Mouse (Mus musculus): ENCODE measurements around the gene Jund. TPM values are rescaled to one million over a fixed set of nuclear protein-coding genes. Genes with fewer than 3 reads are reported as not detected.
A peak's percentile ranks its signal among the peaks of the same experiment; 100 is the strongest.

Jund gene
- total RNA-seq, 2 experiments from 2014 or later, result 165 to 181 TPM

- no peak for DNase-seq (ENCODE audit: low spot score in 2 of 2)
- Histone ChIP-seq H3K4me3 (no peak overlapping the region), H3K27ac (no peak overlapping the region)
- TF ChIP-seq CTCF (conservative IDR thresholded peaks at IDR 0.05), result no peak
Observed at GRCm38 (mm10) chr8:70725792-70726447, 27.2 kb downstream of the Jund start.

GRCm38 (mm10) chr8:70726721-70727120, 28.0 kb downstream of the Jund start:
- Histone ChIP-seq H3K27ac (no peak overlapping the region), H3K4me3 (no peak overlapping the region)
- no peak for DNase-seq (ENCODE audit: low spot score in 2 of 2)
- TF ChIP-seq CTCF (conservative IDR thresholded peaks at IDR 0.05), result no peak

GRCm38 (mm10) chr8:70729808-70730475, 31.2 kb downstream of the Jund start:
- TF ChIP-seq CTCF (conservative IDR thresholded peaks at IDR 0.05), result peak; percentile 63
- no peak overlapping the region for H3K27ac ChIP-seq
- H3K4me3 ChIP-seq, result peak overlapping the region; percentile 27; the same call in 1 of the 2 replicates
- DNase-seq (ENCODE audit: low spot score in 2 of 2), result no peak

GRCm38 (mm10) chr8:70730956-70731355, 32.2 kb downstream of the Jund start:
- TF ChIP-seq CTCF (conservative IDR thresholded peaks at IDR 0.05), result no peak
- DNase-seq (ENCODE audit: low spot score in 2 of 2), result no peak
- no peak overlapping the region for H3K27ac ChIP-seq
- H3K4me3 ChIP-seq, result no peak overlapping the region

- H3K4me3 ChIP-seq, result no peak overlapping the region
- TF ChIP-seq CTCF (conservative IDR thresholded peaks at IDR 0.05), result no peak
Observed at GRCm38 (mm10) chr8:70737705-70738104, 39.0 kb downstream of the Jund start.

GRCm38 (mm10) chr8:70738211-70738610, 39.5 kb downstream of the Jund start:
- TF ChIP-seq CTCF (conservative IDR thresholded peaks at IDR 0.05), result no peak
- H3K27ac ChIP-seq, result no peak overlapping the region
- DNase-seq (ENCODE audit: low spot score in 2 of 2), result no peak
- H3K4me3 ChIP-seq, result no peak overlapping the region

More at GRCm38 (mm10) chr8:70737705-70738104, 39.0 kb downstream of the Jund start:
- no peak for DNase-seq (ENCODE audit: low spot score in 2 of 2)
- no peak overlapping the region for H3K27ac ChIP-seq

GRCm38 (mm10) chr8:70741661-70742060, 42.9 kb downstream of the Jund start:
- H3K27ac ChIP-seq, result no peak overlapping the region
- no peak overlapping the region for H3K4me3 ChIP-seq
- no peak for DNase-seq (ENCODE audit: low spot score in 2 of 2)
- TF ChIP-seq CTCF (conservative IDR thresholded peaks at IDR 0.05), result no peak

GRCm38 (mm10) chr8:70742176-70742575, 43.4 kb downstream of the Jund start:
- no peak overlapping the region for H3K27ac ChIP-seq
- no peak for DNase-seq (ENCODE audit: low spot score in 2 of 2)
- H3K4me3 ChIP-seq, result no peak overlapping the region
- TF ChIP-seq CTCF (conservative IDR thresholded peaks at IDR 0.05), result no peak

GRCm38 (mm10) chr8:70742981-70743655, 44.4 kb downstream of the Jund start:
- no peak for TF ChIP-seq CTCF (conservative IDR thresholded peaks at IDR 0.05)
- peak overlapping the region; percentile 52; the same call in 1 of the 2 replicates for H3K4me3 ChIP-seq
- DNase-seq (ENCODE audit: low spot score in 2 of 2), result no peak
- 0 out of 2 replicates have a peak overlapping the region, but pooled peaks have one; percentile 36 for H3K27ac ChIP-seq

GRCm38 (mm10) chr8:70743656-70744590, 45.2 kb downstream of the Jund start:
- Histone ChIP-seq H3K4me3 (peak overlapping the region; percentile 52), H3K27ac (peak overlapping the region; percentile 36; the same call in 1 of the 2 replicates)
- no peak for TF ChIP-seq CTCF (conservative IDR thresholded peaks at IDR 0.05)
- DNase-seq (ENCODE audit: low spot score in 2 of 2), result no peak

- no peak for TF ChIP-seq CTCF (conservative IDR thresholded peaks at IDR 0.05)
- Histone ChIP-seq H3K27ac (no peak overlapping the region), H3K4me3 (no peak overlapping the region; the same call in 1 of the 2 replicates)
- no peak for DNase-seq (ENCODE audit: low spot score in 2 of 2)
Observed at GRCm38 (mm10) chr8:70744806-70745205, 46.1 kb downstream of the Jund start.

GRCm38 (mm10) chr8:70745691-70746220, 47.0 kb downstream of the Jund start:
- TF ChIP-seq CTCF (conservative IDR thresholded peaks at IDR 0.05), result no peak
- no peak overlapping the region for H3K4me3 ChIP-seq
- no peak for DNase-seq (ENCODE audit: low spot score in 2 of 2)

More at GRCm38 (mm10) chr8:70745691-70746220, 47.0 kb downstream of the Jund start:
- H3K27ac ChIP-seq, result no peak overlapping the region

Measured in layer of hippocampus, adult 2 months (tissue).